Mouse (Mus musculus): ENCODE data around the gene Il27ra. TPM values are rescaled to one million over a fixed set of nuclear protein-coding genes. Genes with fewer than 3 reads are reported as not detected.
A peak's percentile ranks its signal among the peaks of the same experiment; 100 is the strongest.

Il27ra gene
- polyA plus RNA-seq (2015; fragmentation: Nextera tagmentation; extraction: Ambion mirVana), result 0.55 and 0.71 TPM in 2 replicates

DNA sequence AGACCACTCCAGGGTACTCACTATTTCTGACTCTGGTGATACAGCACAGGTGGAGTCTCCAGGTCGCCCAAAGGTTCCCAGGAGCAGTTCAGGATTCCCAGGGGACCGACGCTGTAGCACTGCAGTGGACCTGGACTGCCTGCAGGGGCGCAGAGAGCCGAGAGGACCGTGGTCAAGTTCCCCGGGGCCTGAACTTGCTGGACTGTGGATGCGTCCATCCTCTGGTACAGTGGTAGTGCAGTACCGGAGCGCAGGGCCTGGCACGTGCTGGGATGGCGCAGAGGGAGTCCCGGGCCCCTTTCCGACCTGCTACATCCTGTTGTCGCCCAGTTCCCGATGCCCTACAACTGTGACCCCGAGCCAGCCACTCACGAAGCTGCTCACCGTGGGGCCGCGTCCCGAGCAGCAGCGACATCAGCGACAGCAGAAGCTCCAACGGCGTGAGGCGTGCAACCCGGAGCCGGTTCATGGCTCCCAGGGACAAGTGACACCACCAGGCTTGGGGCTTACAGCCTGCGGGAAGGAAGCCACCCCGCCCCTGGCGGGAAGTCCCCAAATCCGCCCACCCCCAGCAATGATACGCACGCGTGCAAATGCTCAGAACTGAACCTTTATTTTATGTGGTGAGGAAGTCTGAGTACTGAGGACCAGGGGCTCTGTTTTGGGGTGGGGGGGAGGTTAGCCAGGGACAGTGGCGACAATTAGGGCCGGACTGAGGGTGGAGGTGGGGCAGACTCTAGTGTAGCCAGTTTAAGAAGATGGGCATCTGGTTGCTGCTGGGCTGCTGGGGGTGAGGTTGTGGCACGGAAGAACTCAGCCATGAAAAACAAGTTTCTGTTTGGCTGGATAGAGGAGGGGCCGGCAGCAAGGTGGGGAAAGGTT, at the start of gene Il27ra:
TSS of gene Il27ra (minus strand) at position 524 of the 882 bp plus-strand sequence.
- no peak within 1 kb of the TSS for H3K27ac ChIP-seq (ENCODE audit: low read depth, low read length)
- peak within 1 kb of the TSS; percentile 72 for H3K4me2 ChIP-seq (ENCODE audit: low read length)
- H3K9ac ChIP-seq (ENCODE audit: low read depth, low read length), result peak within 1 kb of the TSS; percentile 43
- H3K36me3 ChIP-seq (ENCODE audit: control insufficient read depth, insufficient read depth, low read length), result no peaks in the 10 kb centered on the region
- peaks cover 45% of the 10 kb centered on the region for H3K27me3 ChIP-seq (replicated peaks; ENCODE audit: control insufficient read depth, insufficient read depth, low read length)
- peak; percentile 63 for ATAC-seq
- peaks cover 12% of the 10 kb centered on the region for H3K4me1 ChIP-seq (ENCODE audit: control insufficient read depth, insufficient read depth, low read depth, low read length)
- no peaks in the 10 kb centered on the region for H3K9me3 ChIP-seq (ENCODE audit: control insufficient read depth, low read length)
- 3% methylated on average over 40 of the region's 40 CpGs for WGBS
- H3K4me3 ChIP-seq (ENCODE audit: low read length), result peak within 1 kb of the TSS; percentile 36

DNA sequence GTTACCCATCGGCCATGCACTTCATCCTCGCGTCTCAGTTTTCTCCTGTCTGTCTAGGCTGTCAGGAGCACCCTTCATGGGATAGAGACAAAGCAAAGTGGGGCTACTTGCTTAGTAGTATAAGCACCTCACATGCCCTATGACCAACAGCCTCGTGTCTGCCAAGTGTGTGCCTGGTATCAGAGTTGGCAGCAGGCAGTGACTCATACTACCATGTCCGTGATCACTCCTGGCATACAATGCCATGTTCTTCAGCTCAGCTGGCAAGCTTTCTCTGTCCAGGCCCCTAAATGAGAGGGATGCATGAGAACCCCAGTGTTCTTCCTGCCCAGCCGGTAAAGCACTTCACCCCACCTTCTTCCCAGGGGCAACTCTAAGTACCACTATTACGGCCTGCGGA, 48.2 kb upstream of the Il27ra start:
- H3K4me1 ChIP-seq (ENCODE audit: control insufficient read depth, insufficient read depth, low read depth, low read length), result no peaks in the 10 kb centered on the region
- no peak overlapping the region for H3K9ac ChIP-seq (ENCODE audit: low read depth, low read length)
- ATAC-seq, result no peak
- peaks cover 38% of the 10 kb centered on the region for H3K36me3 ChIP-seq (ENCODE audit: control insufficient read depth, insufficient read depth, low read length)
- no peak overlapping the region for H3K4me2 ChIP-seq (ENCODE audit: low read length)
- H3K27ac ChIP-seq (ENCODE audit: low read depth, low read length), result no peak overlapping the region
- H3K4me3 ChIP-seq (ENCODE audit: low read length), result no peak overlapping the region
- no peaks in the 10 kb centered on the region for H3K27me3 ChIP-seq (replicated peaks; ENCODE audit: control insufficient read depth, insufficient read depth, low read length)
- H3K9me3 ChIP-seq (ENCODE audit: control insufficient read depth, low read length), result no peaks in the 10 kb centered on the region
- 91% methylated on average over 8 of the region's 8 CpGs for WGBS

DNA sequence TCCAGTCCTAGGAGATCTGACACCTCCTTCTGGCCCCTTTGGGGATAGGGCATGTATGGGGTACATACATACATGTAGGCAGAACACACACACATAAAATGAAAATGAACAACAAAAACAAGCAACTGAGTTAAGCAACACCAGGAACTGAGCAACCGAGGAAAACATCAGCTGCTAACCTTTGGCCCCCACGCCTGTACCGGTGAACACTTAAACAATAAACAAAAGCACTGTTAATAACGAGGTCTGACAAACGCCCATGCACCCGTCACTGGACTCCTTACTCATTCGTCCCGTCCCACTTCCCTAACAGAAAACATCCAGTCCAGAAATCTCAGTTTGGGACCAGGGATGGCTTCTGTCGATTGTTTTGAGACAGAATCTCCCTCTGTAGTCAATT, 46.9 kb upstream of the Il27ra start:
- H3K4me2 ChIP-seq (ENCODE audit: low read length), result no peak overlapping the region
- no peaks in the 10 kb centered on the region for H3K4me1 ChIP-seq (ENCODE audit: control insufficient read depth, insufficient read depth, low read depth, low read length)
- H3K36me3 ChIP-seq (ENCODE audit: control insufficient read depth, insufficient read depth, low read length), result peaks cover 27% of the 10 kb centered on the region
- ATAC-seq, result no peak
- no peak overlapping the region for H3K27ac ChIP-seq (ENCODE audit: low read depth, low read length)
- H3K27me3 ChIP-seq (replicated peaks; ENCODE audit: control insufficient read depth, insufficient read depth, low read length), result no peaks in the 10 kb centered on the region
- no peak overlapping the region for H3K9ac ChIP-seq (ENCODE audit: low read depth, low read length)
- H3K9me3 ChIP-seq (ENCODE audit: control insufficient read depth, low read length), result no peaks in the 10 kb centered on the region
- 86% methylated on average over 9 of the region's 9 CpGs for WGBS
- H3K4me3 ChIP-seq (ENCODE audit: low read length), result no peak overlapping the region

DNA sequence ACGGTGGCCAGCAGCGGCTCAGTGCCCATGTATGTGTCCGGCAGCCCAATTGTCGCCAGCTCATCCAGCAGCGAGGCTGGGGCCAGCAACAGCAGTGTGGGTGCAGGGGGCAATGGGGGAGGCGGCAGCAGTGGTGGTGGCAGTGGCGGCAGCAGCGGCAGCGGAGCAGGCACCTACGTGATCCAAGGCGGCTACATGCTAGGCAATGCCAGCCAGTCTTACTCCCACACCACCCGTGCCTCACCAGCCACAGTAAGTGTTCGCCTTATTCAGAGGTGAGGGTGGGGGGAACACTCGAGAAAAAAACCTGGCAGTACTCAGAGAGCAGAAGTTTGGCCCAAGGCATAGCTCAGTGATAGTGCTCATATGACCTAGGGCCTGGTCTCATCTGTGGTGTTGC, 45.4 kb upstream of the Il27ra start:
- Histone ChIP-seq H3K9ac (ENCODE audit: low read depth, low read length) (no peak overlapping the region), H3K36me3 (ENCODE audit: control insufficient read depth, insufficient read depth, low read length) (peaks cover 28% of the 10 kb centered on the region), H3K27me3 (replicated peaks; ENCODE audit: control insufficient read depth, insufficient read depth, low read length) (no peaks in the 10 kb centered on the region), H3K4me2 (ENCODE audit: low read length) (no peak overlapping the region), H3K4me3 (ENCODE audit: low read length) (no peak overlapping the region), H3K4me1 (ENCODE audit: control insufficient read depth, insufficient read depth, low read depth, low read length) (no peaks in the 10 kb centered on the region), H3K9me3 (ENCODE audit: control insufficient read depth, low read length) (no peaks in the 10 kb centered on the region), H3K27ac (ENCODE audit: low read depth, low read length) (no peak overlapping the region)
- no peak for ATAC-seq
- whole genome bisulfite sequencing, result 93% methylated on average over 14 of the region's 14 CpGs

DNA sequence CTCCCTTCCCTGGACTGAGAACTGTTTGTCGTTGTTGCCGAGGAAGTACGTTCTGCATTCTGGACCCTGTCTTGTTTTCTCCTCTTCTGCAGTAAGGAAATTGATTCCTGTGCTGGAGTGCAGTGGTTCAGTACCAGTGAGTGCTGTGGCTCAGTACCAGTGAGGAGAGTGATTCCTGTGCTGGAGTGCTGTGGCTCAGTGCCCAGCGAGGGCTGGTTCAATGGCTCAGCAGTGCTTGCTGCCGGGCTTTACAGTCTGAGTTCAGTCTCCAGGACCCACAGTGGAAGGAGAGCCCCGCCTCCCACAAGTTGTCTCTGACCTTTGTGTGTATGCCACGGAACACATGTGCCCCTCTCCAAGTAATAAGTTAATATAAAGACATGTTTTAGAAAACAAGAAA, 44.8 kb upstream of the Il27ra start:
- H3K27ac ChIP-seq (ENCODE audit: low read depth, low read length), result no peak overlapping the region
- no peak overlapping the region for H3K4me2 ChIP-seq (ENCODE audit: low read length)
- H3K27me3 ChIP-seq (replicated peaks; ENCODE audit: control insufficient read depth, insufficient read depth, low read length), result no peaks in the 10 kb centered on the region
- WGBS, result 93% methylated on average over 7 of the region's 7 CpGs
- no peak overlapping the region for H3K9ac ChIP-seq (ENCODE audit: low read depth, low read length)
- no peak overlapping the region for H3K4me3 ChIP-seq (ENCODE audit: low read length)
- no peak for ATAC-seq
- H3K9me3 ChIP-seq (ENCODE audit: control insufficient read depth, low read length), result no peaks in the 10 kb centered on the region
- peaks cover 29% of the 10 kb centered on the region for H3K36me3 ChIP-seq (ENCODE audit: control insufficient read depth, insufficient read depth, low read length)
- no peaks in the 10 kb centered on the region for H3K4me1 ChIP-seq (ENCODE audit: control insufficient read depth, insufficient read depth, low read depth, low read length)

DNA sequence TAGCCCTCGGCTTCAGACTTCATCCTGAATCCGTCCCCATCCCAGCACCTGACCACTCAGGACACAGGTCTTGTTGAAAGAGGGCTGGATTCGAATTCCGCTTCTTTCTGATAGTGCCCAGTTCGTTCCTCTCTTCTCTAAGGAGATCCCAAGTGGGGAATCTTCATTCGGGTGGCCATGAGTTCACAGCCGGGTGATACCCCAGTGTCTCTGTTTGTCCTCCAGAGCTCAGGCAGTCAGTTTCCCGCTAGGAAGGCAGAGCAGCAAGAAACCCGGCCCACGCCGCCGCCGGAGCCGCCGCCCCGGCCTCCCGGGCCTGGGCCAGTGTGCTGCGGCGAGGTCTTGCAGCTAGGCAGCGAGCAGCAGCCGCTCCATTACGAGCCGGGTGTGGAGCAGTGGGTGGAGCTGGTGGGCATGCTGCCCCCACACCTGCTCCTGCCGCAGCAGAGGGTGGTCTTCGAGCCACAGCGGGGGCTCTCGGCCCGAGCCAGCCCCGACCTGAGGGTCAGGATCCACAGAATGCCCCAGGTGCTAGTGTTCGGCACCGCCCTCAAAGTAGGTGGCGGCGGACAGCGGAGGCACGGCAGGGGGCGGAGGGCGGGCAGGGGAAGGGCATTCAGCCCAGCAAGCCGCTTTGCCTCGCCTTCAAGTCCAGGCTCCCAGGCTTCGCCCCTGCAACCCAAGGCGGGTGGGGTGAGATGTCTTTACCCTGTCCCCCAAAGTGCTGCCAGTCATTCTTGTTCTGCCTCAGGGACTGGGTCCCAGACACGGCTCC, 42.1 kb upstream of the Il27ra start:
- Histone ChIP-seq H3K4me1 (ENCODE audit: control insufficient read depth, insufficient read depth, low read depth, low read length) (no peaks in the 10 kb centered on the region), H3K27ac (ENCODE audit: low read depth, low read length) (no peak overlapping the region), H3K36me3 (ENCODE audit: control insufficient read depth, insufficient read depth, low read length) (peaks cover 38% of the 10 kb centered on the region), H3K27me3 (replicated peaks; ENCODE audit: control insufficient read depth, insufficient read depth, low read length) (no peaks in the 10 kb centered on the region), H3K4me2 (ENCODE audit: low read length) (no peak overlapping the region; the same call in 1 of the 2 replicates), H3K9me3 (ENCODE audit: control insufficient read depth, low read length) (no peaks in the 10 kb centered on the region), H3K9ac (ENCODE audit: low read depth, low read length) (peak overlapping the region; percentile 41; the same call in 1 of the 2 replicates), H3K4me3 (ENCODE audit: low read length) (no peak overlapping the region)
- 29% methylated on average over 42 of the region's 42 CpGs for WGBS
- ATAC-seq, result no peak; the same call in 1 of the 2 replicates

DNA sequence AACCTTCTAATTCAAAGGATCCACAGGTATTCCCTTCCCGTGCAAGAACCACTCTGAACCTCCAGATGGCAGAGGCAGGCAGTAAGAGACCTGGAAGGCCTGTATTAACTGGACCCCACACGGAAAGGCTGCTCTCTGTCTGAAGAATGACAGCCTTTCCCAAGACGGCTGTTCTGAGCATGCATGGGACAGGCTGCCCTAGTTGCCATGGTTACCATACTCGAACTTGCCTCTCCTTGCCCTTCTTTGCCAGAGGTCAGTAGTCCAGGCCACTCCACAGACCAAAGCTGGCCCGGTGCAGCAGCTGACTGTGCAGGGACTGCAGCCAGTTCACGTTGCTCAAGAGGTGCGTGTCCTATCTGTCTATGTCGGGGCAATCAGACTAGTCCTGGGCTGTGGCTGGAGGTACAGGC, 41.4 kb upstream of the Il27ra start:
- Histone ChIP-seq H3K4me3 (ENCODE audit: low read length) (no peak overlapping the region), H3K4me2 (ENCODE audit: low read length) (no peak overlapping the region), H3K36me3 (ENCODE audit: control insufficient read depth, insufficient read depth, low read length) (peaks cover 38% of the 10 kb centered on the region), H3K4me1 (ENCODE audit: control insufficient read depth, insufficient read depth, low read depth, low read length) (no peaks in the 10 kb centered on the region), H3K27me3 (replicated peaks; ENCODE audit: control insufficient read depth, insufficient read depth, low read length) (no peaks in the 10 kb centered on the region), H3K27ac (ENCODE audit: low read depth, low read length) (no peak overlapping the region), H3K9ac (ENCODE audit: low read depth, low read length) (0 out of 2 replicates have a peak overlapping the region, but pooled peaks have one; percentile 7), H3K9me3 (ENCODE audit: control insufficient read depth, low read length) (no peaks in the 10 kb centered on the region)
- 20% methylated on average over 8 of the region's 8 CpGs for WGBS
- peak; percentile 43; the same call in 1 of the 2 replicates for ATAC-seq

DNA sequence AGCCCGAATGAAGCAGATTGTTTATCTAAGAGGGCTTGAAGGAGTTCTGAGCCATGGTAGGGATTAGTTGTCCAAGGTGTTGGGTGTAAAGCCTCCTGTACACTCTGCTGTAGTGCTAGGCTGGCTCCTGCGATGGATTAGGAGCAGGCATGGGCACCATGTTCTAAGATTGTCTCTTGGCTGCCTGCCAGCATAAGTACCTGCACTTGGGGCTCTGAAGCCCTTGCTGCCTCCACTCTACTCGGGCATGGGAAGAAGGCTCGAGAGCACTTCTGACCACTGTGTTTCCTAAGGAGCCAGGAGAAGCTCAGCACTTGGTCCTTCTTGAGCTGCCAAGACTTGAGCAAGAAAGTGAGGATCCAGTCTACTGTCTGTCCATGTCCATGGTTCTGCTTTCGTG, 36.8 kb upstream of the Il27ra start:
- 86% methylated on average over 5 of the region's 5 CpGs for WGBS
- H3K36me3 ChIP-seq (ENCODE audit: control insufficient read depth, insufficient read depth, low read length), result peaks cover 30% of the 10 kb centered on the region

DNA sequence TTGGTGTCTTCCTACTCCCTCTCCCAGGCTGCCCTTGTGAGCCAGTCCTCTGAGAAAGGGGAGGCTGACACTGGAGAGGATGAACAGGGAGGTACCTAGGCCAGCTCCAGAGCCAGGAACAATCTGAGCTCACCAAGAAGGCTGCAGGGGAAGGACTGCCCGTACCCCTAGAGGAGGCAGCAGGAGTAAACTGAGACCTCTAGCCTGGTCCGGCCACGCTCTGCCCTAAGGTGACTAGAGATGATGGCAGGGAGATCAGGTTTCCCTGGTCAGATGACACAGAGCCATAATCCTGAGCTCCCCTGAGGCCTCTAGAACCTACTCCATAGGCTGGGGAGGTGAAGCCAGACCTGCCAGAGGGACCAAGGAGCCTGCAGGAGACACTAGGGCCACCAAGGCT, 34.5 kb upstream of the Il27ra start:
- Histone ChIP-seq H3K9me3 (ENCODE audit: control insufficient read depth, low read length) (no peaks in the 10 kb centered on the region), H3K27me3 (replicated peaks; ENCODE audit: control insufficient read depth, insufficient read depth, low read length) (no peaks in the 10 kb centered on the region), H3K4me2 (ENCODE audit: low read length) (no peak overlapping the region), H3K4me1 (ENCODE audit: control insufficient read depth, insufficient read depth, low read depth, low read length) (peaks cover 11% of the 10 kb centered on the region), H3K27ac (ENCODE audit: low read depth, low read length) (no peak overlapping the region), H3K36me3 (ENCODE audit: control insufficient read depth, insufficient read depth, low read length) (peaks cover 12% of the 10 kb centered on the region), H3K9ac (ENCODE audit: low read depth, low read length) (no peak overlapping the region), H3K4me3 (ENCODE audit: low read length) (no peak overlapping the region)
- no peak for ATAC-seq
- 98% methylated on average over 3 of the region's 3 CpGs for WGBS

More for the DNA sequence above, 36.8 kb upstream of the Il27ra start:
- no peaks in the 10 kb centered on the region for H3K27me3 ChIP-seq (replicated peaks; ENCODE audit: control insufficient read depth, insufficient read depth, low read length)
- no peaks in the 10 kb centered on the region for H3K9me3 ChIP-seq (ENCODE audit: control insufficient read depth, low read length)
- no peak overlapping the region for H3K4me3 ChIP-seq (ENCODE audit: low read length)
- no peak overlapping the region for H3K4me2 ChIP-seq (ENCODE audit: low read length)
- H3K9ac ChIP-seq (ENCODE audit: low read depth, low read length), result no peak overlapping the region
- no peaks in the 10 kb centered on the region for H3K4me1 ChIP-seq (ENCODE audit: control insufficient read depth, insufficient read depth, low read depth, low read length)
- no peak for ATAC-seq
- H3K27ac ChIP-seq (ENCODE audit: low read depth, low read length), result no peak overlapping the region
